Mouse (Mus musculus) forebrain, embryonic 16.5 days (tissue): ENCODE measurements around the gene Ftcd. TPM values are rescaled to one million over a fixed set of nuclear protein-coding genes. Genes with fewer than 3 reads are reported as not detected.

Source experiments
- ATAC-seq: fragments of 200-750 bp; cut with Nextera tagmentation; 2 replicates; pipeline ENCODE4 v1.8.0; 2017; ENCODE audit warnings: mild to moderate bottlenecking, moderate library complexity
- H3K27ac ChIP-seq: fragments of 300-500 bp; sonication (generic); 2 replicates; pipeline ENCODE4 v1.5.1; 2014; ENCODE audit warnings: low read length, control low read depth
- H3K27me3 ChIP-seq: fragments of 300-500 bp; sonication (generic); replicated peaks from 2 replicates; pipeline ENCODE4 v1.6.1; 2014; ENCODE audit warnings: low read length; ENCODE audit not compliant: control insufficient read depth, insufficient read depth
- H3K36me3 ChIP-seq: fragments of 300-500 bp; sonication (generic); 2 replicates; pipeline ENCODE4 v1.6.1; 2014; ENCODE audit not compliant: control insufficient read depth, insufficient read depth
- H3K4me1 ChIP-seq: fragments of 300-500 bp; sonication (generic); replicated peaks from 2 replicates; pipeline ENCODE4 v1.6.1; 2014; ENCODE audit warnings: low read length; ENCODE audit not compliant: control insufficient read depth, insufficient read depth
- H3K4me2 ChIP-seq: fragments of 300-500 bp; sonication (generic); 2 replicates; pipeline ENCODE4 v1.6.1; 2014; ENCODE audit warnings: mild to moderate bottlenecking, low read length, control low read depth
- H3K4me3 ChIP-seq: fragments of 300-500 bp; sonication (generic); replicated peaks from 2 replicates; pipeline ENCODE4 v1.5.1; 2014; ENCODE audit warnings: mild to moderate bottlenecking, low read length, control low read depth
- H3K9ac ChIP-seq: fragments of 300-500 bp; sonication (generic); replicated peaks from 2 replicates; pipeline ENCODE4 v1.6.1; 2014; ENCODE audit warnings: low read depth, low read length, control low read depth
- H3K9me3 ChIP-seq: fragments of 300-500 bp; sonication (generic); 2 replicates; pipeline ENCODE4 v1.6.1; 2016; ENCODE audit warnings: low read length; ENCODE audit not compliant: control insufficient read depth
- WGBS: fragments of 180-500 bp; shearing (Covaris S2); extraction: QIAGEN DNeasy Blood & Tissue Kit; methylation state at CpG from one replicate; pipeline ENCODE4 v1.1.7; 2014; 5-methylcytosine and 5-hydroxymethylcytosine counted together
- polyA plus RNA-seq: library from polyadenylated mRNA; unstranded; fragments of >200 nt; fragmentation: Nextera tagmentation; extraction: Ambion mirVana; gene quantifications from 2 replicates; pipeline ENCODE4 v1.2.1, GENCODE M21; 2015

Gene Ftcd
- polyA plus RNA-seq: 0.15 TPM in 1 of 2 replicates, not detected in the other

DNA sequence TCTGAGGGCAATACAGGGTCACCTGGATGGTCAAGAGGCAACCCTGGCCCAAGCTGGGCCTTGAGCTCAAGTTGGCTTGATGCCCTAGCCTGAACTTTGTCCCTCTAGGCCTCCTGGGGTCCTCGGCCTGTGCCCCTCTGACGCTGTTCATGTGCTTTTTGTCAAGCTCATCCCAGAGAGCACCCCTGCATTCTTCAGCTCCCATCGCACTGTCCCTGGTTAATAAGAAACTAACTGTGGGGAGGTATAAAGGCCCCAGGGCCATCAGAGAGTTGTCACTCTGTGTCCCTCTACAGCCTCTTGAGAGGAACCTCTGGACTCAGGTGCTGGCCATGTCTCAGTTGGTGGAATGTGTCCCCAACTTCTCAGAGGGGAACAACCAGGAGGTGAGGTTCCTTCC lies at the start of gene Ftcd:
Gene Ftcd (plus strand): TSS at position 275 of the 400 bp plus-strand sequence.
- no peak for ATAC-seq
- no peak within 1 kb of the TSS for H3K27ac ChIP-seq
- no peak within 1 kb of the TSS for H3K4me3 ChIP-seq
- 86% methylated on average over 3 of the region's 3 CpGs for WGBS
- H3K4me1 ChIP-seq: no peaks in the 10 kb centered on the region
- H3K36me3 ChIP-seq: no peaks in the 10 kb centered on the region
- no peak within 1 kb of the TSS for H3K9ac ChIP-seq
- H3K9me3 ChIP-seq: no peaks in the 10 kb centered on the region
- no peaks in the 10 kb centered on the region for H3K27me3 ChIP-seq
- no peak within 1 kb of the TSS for H3K4me2 ChIP-seq

DNA sequence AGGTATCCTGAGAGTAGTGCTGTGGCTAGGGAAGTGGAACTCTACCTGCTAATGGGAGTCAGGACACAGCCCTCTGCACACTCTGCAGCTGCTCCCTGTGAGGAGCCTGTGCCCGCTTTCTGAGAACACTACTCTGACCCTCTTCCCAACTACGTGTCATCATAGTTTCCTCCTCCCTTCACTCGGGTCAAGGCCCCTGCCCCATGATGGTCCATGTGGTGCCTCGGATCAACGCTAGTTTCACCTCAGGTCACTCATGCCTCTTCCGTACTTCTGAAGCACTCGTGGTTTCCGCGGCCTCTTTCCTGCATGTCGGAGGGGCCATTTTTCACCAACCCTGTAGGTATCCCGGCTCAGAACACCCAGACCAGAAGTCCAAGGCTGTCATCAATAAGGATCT lies 44.5 kb upstream of the Ftcd start:
- Histone ChIP-seq H3K27me3 (no peaks in the 10 kb centered on the region), H3K27ac (peak overlapping the region; percentile 24; the same call in 1 of the 2 replicates), H3K4me2 (peak overlapping the region; percentile 81), H3K9me3 (no peaks in the 10 kb centered on the region), H3K36me3 (peaks cover 11% of the 10 kb centered on the region), H3K4me3 (peak overlapping the region; percentile 66), H3K9ac (peak overlapping the region; percentile 73), H3K4me1 (peaks cover 15% of the 10 kb centered on the region)
- 2% methylated on average over 11 of the region's 11 CpGs for WGBS
- no peak; the same call in 1 of the 2 replicates for ATAC-seq

DNA sequence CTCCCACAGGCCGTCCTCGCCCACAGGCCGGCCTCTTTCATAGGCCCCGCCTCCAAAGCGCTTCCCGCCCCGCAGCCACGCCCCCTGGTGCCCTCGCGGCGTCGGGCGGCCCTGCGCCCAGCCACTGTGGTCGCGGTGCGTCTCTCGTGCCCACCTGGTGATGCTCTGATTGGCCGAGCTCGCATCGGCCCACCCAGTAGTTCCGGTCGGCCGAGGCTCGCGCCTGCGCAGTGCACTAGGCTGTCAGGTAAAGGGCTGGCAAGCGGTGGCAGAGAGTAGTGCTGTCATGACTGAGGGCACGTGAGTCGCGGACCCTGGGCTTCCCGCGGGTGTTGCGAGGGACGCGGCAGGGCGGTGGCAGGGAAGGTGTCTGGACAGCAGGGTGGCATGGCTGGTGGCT lies 44.1 kb upstream of the Ftcd start, which contains the start of gene Lss:
Gene Lss (plus strand): TSS at position 214 of the 400 bp plus-strand sequence.
- peak within 1 kb of the TSS; percentile 80 for H3K27ac ChIP-seq
- peak within 1 kb of the TSS; percentile 73 for H3K9ac ChIP-seq
- H3K4me1 ChIP-seq: peaks cover 15% of the 10 kb centered on the region
- H3K4me3 ChIP-seq: peak within 1 kb of the TSS; percentile 66
- no peaks in the 10 kb centered on the region for H3K27me3 ChIP-seq
- ATAC-seq: peak; percentile 99
- H3K36me3 ChIP-seq: peaks cover 14% of the 10 kb centered on the region
- 0% methylated on average over 37 of the region's 37 CpGs for WGBS
- no peaks in the 10 kb centered on the region for H3K9me3 ChIP-seq
- peak within 1 kb of the TSS; percentile 81 for H3K4me2 ChIP-seq

DNA sequence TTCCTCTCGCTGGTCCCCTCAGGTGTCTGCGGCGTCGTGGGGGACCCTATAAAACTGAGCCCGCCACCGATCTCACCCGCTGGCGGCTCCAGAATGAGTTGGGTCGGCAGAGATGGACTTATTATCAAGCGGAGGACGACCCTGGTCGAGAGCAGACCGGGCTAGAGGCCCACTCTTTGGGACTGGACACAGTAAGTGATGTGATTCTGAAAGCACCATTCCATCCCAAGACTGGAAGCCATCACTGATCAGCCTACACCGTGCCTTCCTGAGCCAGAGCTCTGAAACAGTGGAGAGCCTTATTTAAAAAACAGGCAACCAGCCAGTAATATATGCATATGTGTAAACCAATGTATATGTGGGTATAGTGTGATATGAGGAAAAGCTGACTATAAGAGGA lies 43.6 kb upstream of the Ftcd start:
- Histone ChIP-seq H3K4me1 (peaks cover 15% of the 10 kb centered on the region), H3K27ac (peak overlapping the region; percentile 80), H3K4me3 (peak overlapping the region; percentile 66), H3K36me3 (peaks cover 16% of the 10 kb centered on the region), H3K4me2 (peak overlapping the region; percentile 81), H3K27me3 (no peaks in the 10 kb centered on the region), H3K9ac (peak overlapping the region; percentile 73), H3K9me3 (no peaks in the 10 kb centered on the region)
- WGBS: under 1% methylated on average over 14 of the region's 14 CpGs
- ATAC-seq: peak; percentile 11

DNA sequence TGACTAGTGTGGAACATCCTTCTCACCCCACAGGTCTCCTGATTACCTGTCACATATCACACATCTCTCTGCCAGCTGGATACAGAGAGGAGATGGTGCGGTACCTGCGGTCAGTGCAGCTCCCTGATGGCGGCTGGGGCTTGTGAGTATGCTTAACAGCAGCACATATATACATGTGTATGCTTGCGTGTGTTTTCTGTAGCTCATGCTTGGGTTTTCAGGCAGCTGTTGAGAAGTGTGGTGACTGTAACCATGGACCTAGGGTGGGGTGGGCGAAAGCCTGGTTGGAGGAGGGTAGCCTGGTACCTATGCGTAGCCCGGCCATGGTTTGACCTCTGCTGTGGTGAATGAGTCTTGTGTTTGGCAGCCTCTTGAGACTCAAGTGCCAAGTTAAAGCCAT lies 39.9 kb upstream of the Ftcd start:
- Histone ChIP-seq H3K4me2 (no peak overlapping the region), H3K9me3 (no peaks in the 10 kb centered on the region), H3K27me3 (no peaks in the 10 kb centered on the region), H3K36me3 (peaks cover 38% of the 10 kb centered on the region), H3K4me3 (no peak overlapping the region), H3K9ac (no peak overlapping the region), H3K27ac (no peak overlapping the region), H3K4me1 (peaks cover 14% of the 10 kb centered on the region)
- no peak for ATAC-seq
- 98% methylated on average over 7 of the region's 7 CpGs for WGBS

DNA sequence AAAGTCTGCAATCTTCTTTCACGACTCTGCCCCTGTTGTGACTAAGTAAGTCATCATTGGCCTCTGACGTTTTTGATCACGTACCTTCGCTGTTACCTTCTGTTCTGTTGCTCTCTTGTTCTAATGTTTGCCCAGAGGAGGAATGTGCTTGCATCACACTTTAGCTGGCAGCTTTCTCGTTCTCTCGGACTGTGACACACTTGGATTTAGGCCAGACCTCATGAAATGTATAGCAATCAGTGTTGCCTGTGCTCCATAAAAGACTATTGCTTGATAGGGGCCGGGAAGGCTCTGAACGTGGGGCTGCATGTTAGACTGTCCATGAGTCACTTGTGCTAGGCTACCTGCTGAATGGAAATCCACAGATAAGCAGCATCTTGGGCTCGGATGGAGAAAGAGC lies 37.8 kb upstream of the Ftcd start:
- Histone ChIP-seq H3K4me3 (no peak overlapping the region), H3K9ac (no peak overlapping the region), H3K9me3 (no peaks in the 10 kb centered on the region), H3K4me2 (no peak overlapping the region), H3K27ac (no peak overlapping the region), H3K27me3 (no peaks in the 10 kb centered on the region), H3K36me3 (peaks cover 50% of the 10 kb centered on the region), H3K4me1 (peaks cover 5% of the 10 kb centered on the region)
- no peak for ATAC-seq
- WGBS: 72% methylated on average over 9 of the region's 9 CpGs

DNA sequence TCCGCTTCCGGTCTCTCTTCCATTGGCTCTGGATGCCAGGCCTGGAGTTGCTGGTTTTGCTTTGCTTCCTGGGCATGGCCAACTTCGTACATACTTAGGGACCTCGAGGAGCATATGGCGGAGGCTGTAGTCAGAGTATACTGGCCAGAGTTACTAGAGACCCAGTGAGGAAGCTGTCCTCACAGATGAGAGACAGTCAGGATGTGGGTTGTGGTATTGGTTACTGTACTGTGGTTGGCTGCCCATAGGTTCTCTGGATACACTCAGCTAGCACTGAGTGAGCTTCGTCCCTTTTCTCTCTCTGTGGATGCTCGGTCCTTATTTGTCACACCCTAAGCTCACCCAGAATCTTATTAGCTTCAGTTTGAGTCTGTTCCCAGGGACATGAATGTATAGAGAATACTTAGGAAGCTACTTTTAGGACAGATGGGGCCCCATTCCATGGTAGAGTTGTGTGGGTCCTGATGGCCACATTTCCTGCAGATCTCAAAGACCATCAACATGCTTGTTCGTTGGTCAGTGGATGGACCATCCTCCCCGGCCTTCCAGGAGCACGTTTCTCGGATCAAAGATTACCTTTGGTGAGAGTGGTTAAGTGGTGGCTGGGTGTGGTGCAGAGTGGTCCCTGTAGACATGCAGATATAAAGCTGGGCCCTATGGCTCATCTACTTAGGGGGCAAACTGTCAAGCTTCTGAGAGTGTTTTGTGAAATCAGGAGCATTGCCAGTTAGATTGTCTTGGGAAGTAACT lies 33.9 kb upstream of the Ftcd start:
- no peak overlapping the region for H3K4me2 ChIP-seq
- H3K4me1 ChIP-seq: no peaks in the 10 kb centered on the region
- no peak overlapping the region for H3K27ac ChIP-seq
- no peak overlapping the region for H3K4me3 ChIP-seq
- 95% methylated on average over 11 of the region's 11 CpGs for WGBS
- H3K9ac ChIP-seq: no peak overlapping the region
- ATAC-seq: no peak
- peaks cover 46% of the 10 kb centered on the region for H3K36me3 ChIP-seq
- H3K27me3 ChIP-seq: no peaks in the 10 kb centered on the region
- no peaks in the 10 kb centered on the region for H3K9me3 ChIP-seq

DNA sequence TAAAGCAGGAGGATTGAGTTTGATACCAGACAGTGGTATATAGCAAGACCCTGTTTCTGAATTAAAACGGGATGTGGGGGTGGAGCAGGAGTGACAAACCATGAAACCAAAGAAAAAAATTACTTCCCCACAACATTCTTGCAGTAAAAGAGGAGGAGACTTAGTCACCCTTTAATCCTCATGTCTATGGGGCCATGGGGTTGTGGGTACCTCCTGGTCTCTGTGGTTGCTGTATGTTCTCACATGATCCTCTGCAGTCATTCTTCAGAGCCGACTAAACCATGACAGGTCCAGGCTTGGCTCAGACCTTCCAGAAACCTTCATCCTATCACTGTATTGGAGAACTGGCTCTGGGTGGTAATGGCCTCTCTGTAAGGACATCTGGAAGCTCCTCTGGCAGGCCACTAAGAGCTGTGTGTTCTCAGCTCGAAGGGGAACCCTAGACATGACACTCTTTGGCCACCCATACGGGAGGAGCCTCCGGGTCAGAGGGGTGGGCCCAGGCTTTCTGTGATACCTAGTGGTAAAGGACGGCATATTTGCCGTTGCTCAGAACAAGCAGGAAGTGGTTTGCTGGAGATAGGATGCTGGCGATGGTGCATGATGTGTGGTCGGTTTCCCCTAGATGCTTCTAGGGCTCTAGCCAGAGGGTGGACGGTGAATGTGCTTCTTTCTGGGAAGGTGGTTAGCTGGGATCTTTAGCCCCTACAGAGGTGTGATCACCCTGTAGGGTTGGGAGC lies 32.6 kb upstream of the Ftcd start:
- no peaks in the 10 kb centered on the region for H3K9me3 ChIP-seq
- no peak overlapping the region for H3K27ac ChIP-seq
- 92% methylated on average over 10 of the region's 10 CpGs for WGBS
- ATAC-seq: no peak
- H3K9ac ChIP-seq: no peak overlapping the region
- H3K4me3 ChIP-seq: no peak overlapping the region
- H3K36me3 ChIP-seq: peaks cover 50% of the 10 kb centered on the region
- H3K27me3 ChIP-seq: no peaks in the 10 kb centered on the region
- H3K4me1 ChIP-seq: no peaks in the 10 kb centered on the region
- no peak overlapping the region for H3K4me2 ChIP-seq

DNA sequence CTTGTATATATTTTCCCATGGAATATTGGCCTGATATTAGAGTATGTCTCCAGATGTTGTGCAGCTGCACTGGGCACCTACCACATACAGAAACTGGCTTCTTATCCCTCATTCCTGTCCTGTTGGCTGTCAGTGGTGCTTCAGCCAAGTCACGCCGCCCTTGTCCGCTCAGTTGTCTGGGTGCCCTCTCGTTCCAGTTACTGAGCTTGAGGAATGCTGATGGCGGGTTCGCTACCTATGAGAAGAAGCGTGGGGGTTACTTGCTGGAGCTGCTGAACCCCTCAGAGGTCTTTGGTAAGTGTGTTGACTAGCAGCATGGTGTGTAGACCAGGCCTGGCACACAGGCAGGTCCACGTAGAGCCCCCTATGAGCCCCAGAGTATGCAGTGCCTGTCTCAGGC lies 28.9 kb upstream of the Ftcd start:
- no peak overlapping the region for H3K4me2 ChIP-seq
- no peak for ATAC-seq
- WGBS: 97% methylated on average over 8 of the region's 8 CpGs
- no peak overlapping the region for H3K27ac ChIP-seq
- H3K4me1 ChIP-seq: no peaks in the 10 kb centered on the region
- no peaks in the 10 kb centered on the region for H3K27me3 ChIP-seq
- peaks cover 48% of the 10 kb centered on the region for H3K36me3 ChIP-seq
- H3K9ac ChIP-seq: no peak overlapping the region
- H3K9me3 ChIP-seq: no peaks in the 10 kb centered on the region
- no peak overlapping the region for H3K4me3 ChIP-seq
